8 mouse cellular contexts compared by ENCODE assay signal in genomic region chr7:75781948-75782722, GRCm38 (mm10).
DNase-seq lines count a peak whose midpoint lies in the region; ATAC-seq lines count a peak whose summit lies in the region.

No protein-coding gene starts in this region.

- 0 out of 2 replicates have a peak overlapping the region, but pooled peaks have one; percentile 10 for H3K27ac ChIP-seq in hindbrain, embryonic 15.5 days (replicated peaks)

- H3K27me3 ChIP-seq in hindbrain, embryonic 15.5 days, result no peaks in the 10 kb centered on the region

- peak overlapping the region; percentile 52 for H3K4me3 ChIP-seq in hindbrain, embryonic 15.5 days

- no peaks in the 10 kb centered on the region for H3K36me3 ChIP-seq in hindbrain, embryonic 15.5 days

- H3K4me2 ChIP-seq in hindbrain, embryonic 15.5 days, result peak overlapping the region; percentile 68

- no peaks in the 10 kb centered on the region for H3K9me3 ChIP-seq in hindbrain, embryonic 15.5 days

- peak overlapping the region; percentile 35 for H3K9ac ChIP-seq in hindbrain, embryonic 15.5 days

- H3K4me1 ChIP-seq in hindbrain, embryonic 15.5 days (replicated peaks), result no peaks in the 10 kb centered on the region

- peak; percentile 97 for ATAC-seq in hindbrain, embryonic 15.5 days (ENCODE audit: low FRiP score, low read depth)

- peak; percentile 89 for DNase-seq in T-cell, adult 2 months (ENCODE audit: low spot score)
- peak; percentile 43 to 47 for DNase-seq in cerebellum, postnatal 36 days
- peak; percentile 71 to 82 for DNase-seq in frontal cortex, postnatal 36 days (ENCODE audit: low spot score in 2 of 2)
- peak; percentile 68 for DNase-seq in left cerebral cortex, adult 11 months (ENCODE audit: low spot score)
- peak; percentile 91 to 93 for DNase-seq in lung, postnatal 4 days
- DNase-seq in retina, postnatal 7 days (ENCODE audit: low read depth, low spot score), result peak; percentile 38
- DNase-seq in urinary bladder, adult 2 months (ENCODE audit: low spot score), result peak; percentile 69

- WGBS in hindbrain, embryonic 15.5 days, result 12% methylated on average over 36 of the region's 36 CpGs

Comparison
In these comparisons a context has a peak if more than half of its experiments do, and no peak if none do; other contexts are left out.
1. Peak in every context shown above with its lines: DNase-seq, ATAC-seq, H3K4me3 ChIP-seq and H3K27ac ChIP-seq.
2. DNase-seq: peak in every context shown above with its lines; median percentile 92 in lung, postnatal 4 days; 89 in T-cell, adult 2 months; 76 in frontal cortex, postnatal 36 days; 69 in urinary bladder, adult 2 months; 68 in left cerebral cortex, adult 11 months; 45 in cerebellum, postnatal 36 days; 38 in retina, postnatal 7 days.